Mouse (Mus musculus) liver, embryonic 13.5 days (tissue): ENCODE data around the gene Chd2. TPM values are rescaled to one million over a fixed set of nuclear protein-coding genes. Genes with fewer than 3 reads are reported as not detected.
"Not testable (repeated sequence)": the region's sequence is repeated elsewhere in the genome, so short reads cannot be mapped to it uniquely, and the experiment has no call there.

Experiments used
- ATAC-seq: fragments of 200-750 bp; cut with Nextera tagmentation; 2 replicates; pipeline ENCODE4 v1.8.0; 2017; ENCODE audit warnings: low read depth, mild to moderate bottlenecking, moderate number of reproducible peaks, moderate library complexity
- DNase-seq: peaks from one replicate; pipeline ENCODE4 v3.0.0; 2022
- H3K27ac ChIP-seq: fragments of 300-500 bp; sonication (generic); 2 replicates; pipeline ENCODE4 v1.5.1; 2015; ENCODE audit warnings: moderate library complexity, mild to moderate bottlenecking, inconsistent platforms
- H3K27me3 ChIP-seq: fragments of 300-500 bp; sonication (generic); 2 replicates; pipeline ENCODE4 v1.6.1; 2015; ENCODE audit warnings: mild to moderate bottlenecking, inconsistent platforms
- H3K36me3 ChIP-seq: fragments of 300-500 bp; sonication (generic); 2 replicates; pipeline ENCODE4 v1.6.1; 2015; ENCODE audit warnings: mild to moderate bottlenecking, inconsistent platforms
- H3K4me1 ChIP-seq: fragments of 300-500 bp; sonication (generic); replicated peaks from 2 replicates; pipeline ENCODE4 v1.6.1; 2015; ENCODE audit warnings: inconsistent platforms
- H3K4me2 ChIP-seq: fragments of 300-500 bp; sonication (generic); 2 replicates; pipeline ENCODE4 v1.6.1; 2015; ENCODE audit warnings: inconsistent platforms, mild to moderate bottlenecking, moderate library complexity
- H3K4me3 ChIP-seq: fragments of 300-500 bp; sonication (generic); replicated peaks from 2 replicates; pipeline ENCODE4 v1.5.1; 2015; ENCODE audit warnings: mild to moderate bottlenecking, inconsistent platforms
- H3K9ac ChIP-seq: fragments of 300-500 bp; sonication (generic); 2 replicates; pipeline ENCODE4 v1.6.1; 2015; ENCODE audit warnings: mild to moderate bottlenecking, inconsistent platforms
- H3K9me3 ChIP-seq: fragments of 300-500 bp; sonication (generic); replicated peaks from 2 replicates; pipeline ENCODE4 v1.6.1; 2016; ENCODE audit warnings: inconsistent platforms
- WGBS: fragments of 180-500 bp; shearing (Covaris S2); methylation state at CpG from one replicate; pipeline ENCODE4 v1.1.7; 2015; ENCODE audit not compliant: insufficient replicate concordance; 5-methylcytosine and 5-hydroxymethylcytosine counted together
- polyA plus RNA-seq: library from polyadenylated mRNA; unstranded; fragments of >200 nt; fragmentation: Nextera tagmentation; extraction: Ambion mirVana; gene quantifications from 2 replicates; pipeline ENCODE4 v1.2.1, GENCODE M21; 2015

The Chd2 gene
- polyA plus RNA-seq, 1 experiment from 2014 or later, result 18.8 TPM

DNA sequence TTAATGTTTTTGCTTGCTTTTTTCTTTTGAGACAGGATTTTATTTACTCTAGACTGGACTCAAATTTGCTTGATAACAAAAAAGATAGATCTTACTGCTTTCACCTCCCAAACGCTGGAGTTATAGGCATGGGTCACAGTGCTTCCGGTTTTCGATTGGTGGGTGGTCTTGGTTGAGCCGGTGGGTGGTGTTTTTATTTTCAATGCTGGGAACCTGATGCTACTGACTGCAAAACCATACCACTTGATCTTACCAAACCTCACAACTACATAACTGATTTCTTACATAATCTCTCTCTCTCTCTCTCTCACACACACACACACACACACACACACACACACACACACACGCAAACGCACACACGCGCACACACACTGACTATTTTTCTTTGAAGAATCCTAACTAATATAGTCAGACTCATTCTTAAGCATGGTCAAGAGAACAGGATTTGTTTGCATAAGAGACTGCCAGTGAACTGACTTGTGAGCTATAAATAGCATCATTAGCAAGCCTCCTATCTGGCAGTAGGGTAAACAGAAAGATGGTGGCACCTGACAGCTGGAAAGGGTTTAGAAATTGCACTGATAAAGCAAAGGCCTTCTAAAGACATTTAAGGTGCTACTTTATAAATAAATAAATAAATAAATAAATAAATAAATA, 37.6 kb upstream of the Chd2 start:
- WGBS, result 67% methylated on average over 8 of the region's 8 CpGs
- no peak for DNase-seq
- H3K27ac ChIP-seq, result no peak overlapping the region

DNA sequence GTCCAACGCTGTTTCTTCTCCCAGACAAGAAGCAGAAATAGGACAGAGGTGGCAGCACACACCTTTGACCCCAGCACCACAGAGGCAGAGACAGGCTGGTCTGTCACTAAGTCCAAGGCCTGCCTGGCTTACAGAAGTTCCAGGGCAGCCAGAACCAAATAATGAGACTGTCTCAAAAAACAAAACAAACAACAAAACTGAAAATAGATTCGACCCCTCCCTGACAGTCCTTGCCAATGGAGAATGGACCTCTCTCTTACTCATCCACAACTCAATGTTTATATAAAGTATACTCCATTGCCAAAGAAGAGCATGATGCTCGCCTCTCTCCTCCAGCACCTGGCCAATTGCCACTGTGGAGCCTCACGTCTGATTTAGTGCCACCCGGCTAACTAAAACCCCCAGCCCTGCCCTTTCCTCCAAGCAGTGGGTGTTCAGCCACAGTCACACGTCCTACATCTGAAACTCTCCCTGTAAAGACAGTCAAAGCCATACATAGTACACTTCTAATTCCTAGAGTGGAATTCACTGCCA, 36.3 kb upstream of the Chd2 start:
- no peaks in the 10 kb centered on the region for H3K9me3 ChIP-seq
- H3K4me1 ChIP-seq, result peaks cover 24% of the 10 kb centered on the region
- no peak overlapping the region for H3K9ac ChIP-seq
- WGBS, result 63% methylated on average over 6 of the region's 6 CpGs
- no peak for DNase-seq
- no peak overlapping the region for H3K4me2 ChIP-seq
- no peak overlapping the region for H3K4me3 ChIP-seq
- H3K27ac ChIP-seq, result 0 out of 2 replicates have a peak overlapping the region, but pooled peaks have one; percentile 4
- 0 out of 2 replicates have a peak, but pooled peaks cover 3% of the 10 kb centered on the region for H3K27me3 ChIP-seq
- ATAC-seq, result no peak
- H3K36me3 ChIP-seq, result no peaks in the 10 kb centered on the region

More for the DNA sequence above, 37.6 kb upstream of the Chd2 start:
- H3K27me3 ChIP-seq, result 0 out of 2 replicates have a peak, but pooled peaks cover 3% of the 10 kb centered on the region
- no peak overlapping the region for H3K4me2 ChIP-seq
- no peak overlapping the region for H3K4me3 ChIP-seq
- no peaks in the 10 kb centered on the region for H3K9me3 ChIP-seq
- peaks cover 32% of the 10 kb centered on the region for H3K4me1 ChIP-seq
- H3K9ac ChIP-seq, result no peak overlapping the region; the same call in 1 of the 2 replicates
- no peak for ATAC-seq
- no peaks in the 10 kb centered on the region for H3K36me3 ChIP-seq

DNA sequence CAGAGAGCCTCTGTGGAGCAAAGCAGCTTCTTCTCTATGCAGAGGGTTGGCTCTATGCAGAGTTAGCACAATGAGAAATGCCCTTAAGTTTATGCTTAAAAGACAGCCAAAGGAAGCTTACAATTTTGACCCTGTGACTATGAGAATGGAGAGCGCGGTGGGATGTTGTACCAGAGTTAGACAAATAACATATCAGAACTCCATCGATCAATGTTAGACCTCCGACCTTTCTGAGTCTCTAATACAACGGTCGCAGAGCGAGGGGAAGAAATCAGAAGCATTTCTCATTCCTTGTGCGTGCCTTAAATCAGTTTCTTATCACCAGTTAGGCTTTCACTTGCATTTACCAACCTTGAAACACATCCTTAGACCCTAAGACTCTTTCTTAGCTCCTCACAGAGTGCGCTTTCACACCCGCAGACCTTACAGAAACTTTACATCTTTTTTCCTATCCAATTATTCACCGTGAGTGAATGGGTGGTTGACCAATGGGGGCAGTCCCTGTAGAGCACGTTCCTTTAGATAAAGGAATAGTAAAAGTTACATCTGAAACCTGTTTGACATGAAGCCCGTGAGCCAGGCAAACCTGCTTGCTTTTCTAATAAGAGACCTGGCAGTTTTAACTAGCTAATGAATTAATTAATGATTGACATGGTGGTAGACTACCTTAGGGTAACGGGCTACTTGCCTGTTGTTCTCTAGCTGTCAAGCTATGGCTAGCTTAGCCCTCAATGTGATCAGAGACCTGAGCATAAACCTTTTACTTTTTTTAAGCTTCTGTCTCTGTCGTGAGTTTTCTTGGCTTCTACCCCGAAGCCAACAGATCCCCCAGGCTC, 34.7 kb upstream of the Chd2 start:
- Histone ChIP-seq H3K27ac (no peak overlapping the region), H3K27me3 (0 out of 2 replicates have a peak, but pooled peaks cover 3% of the 10 kb centered on the region), H3K4me2 (no peak overlapping the region), H3K4me3 (no peak overlapping the region), H3K9me3 (no peaks in the 10 kb centered on the region), H3K9ac (no peak overlapping the region), H3K36me3 (no peaks in the 10 kb centered on the region), H3K4me1 (peaks cover 26% of the 10 kb centered on the region)
- 53% methylated on average over 16 of the region's 16 CpGs for WGBS
- ATAC-seq (no peak), DNase-seq (no peak)

DNA sequence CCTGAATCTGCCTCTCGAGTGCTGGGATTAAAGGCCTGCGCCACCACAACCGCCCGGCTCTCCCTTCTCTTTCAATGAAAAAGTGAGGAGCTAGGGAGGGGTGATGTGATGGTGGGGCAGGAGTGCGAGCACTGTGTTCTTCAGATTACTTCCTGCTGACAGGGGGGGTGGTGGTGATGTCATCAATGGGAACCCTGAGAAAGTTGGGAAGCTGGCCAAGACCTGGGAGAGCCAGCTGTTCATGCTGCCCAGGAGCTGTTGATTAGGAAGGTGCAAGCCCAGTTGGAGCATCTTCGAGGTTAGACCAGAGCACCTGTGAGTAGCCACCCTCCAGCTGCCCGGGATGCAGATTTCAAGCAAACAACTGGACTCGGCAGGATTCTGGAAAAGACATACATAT, 33.6 kb upstream of the Chd2 start:
- Histone ChIP-seq H3K4me2 (no peak overlapping the region), H3K36me3 (no peaks in the 10 kb centered on the region), H3K27ac (no peak overlapping the region), H3K4me3 (no peak overlapping the region), H3K9ac (no peak overlapping the region), H3K27me3 (0 out of 2 replicates have a peak, but pooled peaks cover 3% of the 10 kb centered on the region), H3K9me3 (no peaks in the 10 kb centered on the region), H3K4me1 (peaks cover 24% of the 10 kb centered on the region)
- 63% methylated on average over 8 of the region's 8 CpGs for WGBS
- ATAC-seq, result no peak
- no peak for DNase-seq

DNA sequence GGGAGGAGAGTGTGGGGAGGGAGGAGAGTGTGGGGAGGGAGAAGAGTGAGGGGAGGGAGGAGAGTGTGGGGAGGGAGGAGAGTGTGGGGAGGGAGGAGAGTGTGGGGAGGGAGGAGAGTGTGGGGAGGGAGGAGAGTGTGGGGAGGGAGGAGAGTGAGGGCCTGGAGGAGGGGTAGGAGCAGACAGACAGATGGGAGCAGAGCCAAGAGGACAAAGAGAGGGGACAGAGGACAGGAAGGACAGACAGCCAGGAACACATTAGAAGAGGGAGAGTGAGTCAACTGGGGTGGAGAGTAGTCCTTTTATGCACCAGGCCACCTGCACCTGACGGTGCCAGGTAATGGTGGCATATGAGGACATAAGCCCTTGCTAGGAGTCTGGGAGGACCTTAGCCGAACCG, 33.0 kb upstream of the Chd2 start:
- not testable (repeated sequence) for H3K27me3 ChIP-seq, H3K4me2 ChIP-seq, H3K4me3 ChIP-seq, ATAC-seq, H3K36me3 ChIP-seq, H3K9ac ChIP-seq, H3K9me3 ChIP-seq, DNase-seq, H3K27ac ChIP-seq
- 77% methylated on average over 3 of the region's 3 CpGs for WGBS
- peaks cover 24% of the 10 kb centered on the region for H3K4me1 ChIP-seq

DNA sequence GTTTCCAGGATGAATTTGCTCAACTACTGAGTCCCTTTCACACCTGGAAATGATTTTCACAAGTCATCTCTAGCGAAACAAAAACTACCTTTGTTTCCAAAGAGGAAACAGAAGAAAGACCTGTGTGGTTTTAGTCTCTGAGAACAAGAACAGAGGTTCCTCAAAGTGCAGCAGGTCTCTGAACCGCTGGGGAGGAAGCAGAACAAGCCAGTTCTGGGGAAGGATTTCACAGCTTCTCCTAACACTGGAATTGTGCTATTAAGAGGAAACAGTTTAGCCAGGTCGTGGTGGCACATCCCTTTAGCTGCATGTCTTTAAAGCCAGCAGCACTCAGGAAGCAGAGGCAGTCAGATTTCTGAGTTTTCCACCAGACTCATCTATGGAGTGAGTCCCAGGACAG, 30.9 kb upstream of the Chd2 start:
- Histone ChIP-seq H3K27ac (no peak overlapping the region), H3K9me3 (no peaks in the 10 kb centered on the region), H3K4me1 (peaks cover 13% of the 10 kb centered on the region), H3K9ac (no peak overlapping the region), H3K27me3 (0 out of 2 replicates have a peak, but pooled peaks cover 3% of the 10 kb centered on the region), H3K4me2 (no peak overlapping the region), H3K36me3 (no peaks in the 10 kb centered on the region), H3K4me3 (no peak overlapping the region)
- ATAC-seq, result no peak
- 18% methylated on average over 3 of the region's 3 CpGs for WGBS
- no peak for DNase-seq

DNA sequence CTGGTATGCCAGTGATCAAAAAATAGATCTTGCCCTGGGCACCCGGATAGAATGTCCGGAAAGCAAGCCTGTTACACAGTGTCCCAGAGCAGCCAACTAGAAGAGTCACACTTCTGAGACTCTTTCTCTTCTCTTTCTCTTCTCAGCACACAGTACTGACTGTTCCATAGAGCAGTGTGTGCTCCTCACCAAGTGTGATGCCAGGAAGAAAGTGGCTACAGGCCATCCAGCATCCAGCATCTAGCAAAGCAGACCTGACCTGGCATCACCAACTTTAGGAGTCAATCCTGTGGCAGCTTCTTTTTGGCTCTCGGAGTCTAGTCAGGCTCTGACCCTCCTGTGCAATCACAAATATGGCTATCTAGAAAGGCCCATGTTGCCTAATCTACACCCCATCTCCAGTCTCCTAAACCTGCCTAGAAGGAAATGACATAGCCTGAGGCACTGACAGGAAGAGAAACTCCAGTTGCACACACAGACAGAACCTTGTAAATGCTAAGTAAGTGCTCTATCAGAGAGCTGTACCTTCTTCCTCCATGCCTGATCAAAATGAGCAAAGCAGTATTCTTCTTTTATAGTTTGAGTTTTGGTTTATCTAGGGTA, 27.3 kb upstream of the Chd2 start:
- Histone ChIP-seq H3K9ac (no peak overlapping the region), H3K27me3 (no peaks in the 10 kb centered on the region), H3K9me3 (no peaks in the 10 kb centered on the region), H3K4me1 (peaks cover 9% of the 10 kb centered on the region), H3K4me3 (no peak overlapping the region), H3K36me3 (no peaks in the 10 kb centered on the region), H3K4me2 (no peak overlapping the region), H3K27ac (no peak overlapping the region)
- ATAC-seq (no peak), DNase-seq (no peak)
- WGBS, result 69% methylated on average over 3 of the region's 3 CpGs

DNA sequence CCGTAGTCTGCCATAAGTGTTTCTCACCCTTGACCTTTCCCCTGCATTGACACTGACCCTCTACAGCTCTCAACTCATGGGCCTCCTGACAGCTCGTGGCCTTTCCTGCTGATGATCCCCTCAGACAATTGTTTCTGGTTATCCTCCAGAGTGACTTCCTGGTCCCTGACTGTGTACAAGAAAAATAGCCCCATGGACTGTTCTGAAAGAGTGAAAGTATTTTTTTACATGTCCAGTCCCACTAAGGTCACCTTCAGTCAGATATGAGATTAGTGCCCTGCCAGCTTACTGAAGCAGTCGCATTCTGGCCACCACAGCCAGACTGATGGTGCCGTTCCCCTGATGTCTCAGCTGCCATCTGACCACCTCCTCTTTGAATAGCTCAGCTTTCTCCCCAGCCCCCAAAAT, 26.1 kb upstream of the Chd2 start:
- ATAC-seq, result no peak
- no peak for DNase-seq
- no peak overlapping the region for H3K27ac ChIP-seq
- no peaks in the 10 kb centered on the region for H3K9me3 ChIP-seq
- H3K36me3 ChIP-seq, result no peaks in the 10 kb centered on the region
- no peaks in the 10 kb centered on the region for H3K27me3 ChIP-seq
- WGBS, result 59% methylated on average over 4 of the region's 4 CpGs
- H3K4me3 ChIP-seq, result no peak overlapping the region
- H3K9ac ChIP-seq, result no peak overlapping the region
- no peak overlapping the region for H3K4me2 ChIP-seq
- H3K4me1 ChIP-seq, result peaks cover 7% of the 10 kb centered on the region

DNA sequence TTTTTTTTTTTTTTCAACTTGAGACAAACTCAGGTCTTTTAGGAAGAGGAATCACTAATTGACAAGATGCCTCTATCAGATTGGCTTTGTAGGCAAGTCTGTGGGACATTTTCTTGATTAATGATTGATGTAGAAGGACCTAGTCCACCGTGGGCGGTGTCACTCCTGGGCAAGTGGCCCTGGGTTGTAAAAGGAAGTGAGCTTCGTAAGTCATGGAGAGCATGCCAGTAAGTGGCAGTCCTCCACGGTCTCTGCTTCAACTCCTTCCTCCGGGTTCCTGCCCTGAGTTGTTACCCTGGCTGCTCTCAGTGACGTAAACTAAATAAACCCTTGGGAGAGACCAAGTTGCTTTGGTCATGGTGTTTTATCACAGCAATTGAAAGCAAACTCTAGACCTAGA, 22.5 kb upstream of the Chd2 start:
- Histone ChIP-seq H3K36me3 (no peaks in the 10 kb centered on the region), H3K4me3 (no peak overlapping the region), H3K4me2 (no peak overlapping the region), H3K9me3 (no peaks in the 10 kb centered on the region), H3K27me3 (no peaks in the 10 kb centered on the region), H3K4me1 (peaks cover 33% of the 10 kb centered on the region), H3K27ac (no peak overlapping the region), H3K9ac (no peak overlapping the region)
- WGBS, result 75% methylated on average over 6 of the region's 6 CpGs
- no peak for ATAC-seq
- no peak for DNase-seq

DNA sequence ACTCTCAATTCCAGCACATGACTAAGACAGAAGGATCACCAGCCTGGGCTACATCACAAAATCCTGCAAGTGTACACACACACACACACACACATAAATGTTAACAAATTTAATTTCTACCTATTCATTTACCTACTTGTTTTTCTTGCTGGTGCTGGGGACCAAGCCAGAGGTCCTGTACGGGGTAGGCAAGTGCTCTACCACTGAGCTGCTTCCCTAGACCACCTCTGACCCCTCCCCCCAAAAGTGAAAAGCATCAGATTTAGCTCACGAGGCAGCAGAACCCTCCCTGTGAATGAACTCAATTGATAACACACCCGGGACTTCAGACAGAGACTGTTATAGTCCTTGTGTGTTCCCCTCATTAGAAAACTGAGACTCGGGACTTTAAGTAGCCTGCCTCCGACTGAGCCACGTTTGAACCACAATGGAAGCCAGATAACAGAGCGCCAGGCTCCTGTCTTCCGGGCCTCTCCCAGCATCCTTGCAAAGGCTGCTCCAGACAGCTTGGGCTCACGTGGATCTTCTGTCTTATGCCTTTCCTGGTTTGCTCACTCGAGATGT, 19.9 kb upstream of the Chd2 start:
- Histone ChIP-seq H3K4me2 (no peak overlapping the region), H3K27ac (no peak overlapping the region), H3K9ac (peak overlapping the region; percentile 27), H3K4me1 (peaks cover 27% of the 10 kb centered on the region), H3K9me3 (no peaks in the 10 kb centered on the region), H3K27me3 (no peaks in the 10 kb centered on the region), H3K36me3 (no peaks in the 10 kb centered on the region), H3K4me3 (no peak overlapping the region)
- no peak for DNase-seq
- WGBS, result 25% methylated on average over 10 of the region's 10 CpGs
- ATAC-seq, result no peak

DNA sequence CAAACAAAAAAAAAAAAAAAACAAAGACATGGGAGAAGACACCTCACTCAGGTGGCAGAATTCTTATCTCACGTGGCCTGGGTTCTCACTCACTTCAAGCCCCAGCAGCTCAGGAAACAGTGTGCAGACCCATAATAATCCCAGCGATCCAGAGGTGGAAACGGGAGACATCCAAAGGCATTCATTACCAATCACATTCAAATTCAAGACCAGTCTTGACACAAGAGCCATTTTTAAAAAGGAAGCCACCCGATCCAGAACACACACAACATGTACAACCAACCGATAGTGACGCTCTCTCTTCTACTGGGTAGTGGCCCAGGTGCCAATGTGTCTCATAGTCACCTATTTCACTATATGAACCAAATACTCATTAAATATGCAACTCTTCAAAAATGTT, 19.2 kb upstream of the Chd2 start:
- H3K9me3 ChIP-seq, result no peaks in the 10 kb centered on the region
- ATAC-seq (no peak), DNase-seq (no peak)
- H3K27me3 ChIP-seq, result no peaks in the 10 kb centered on the region
- no peak overlapping the region for H3K4me2 ChIP-seq
- no peak overlapping the region for H3K9ac ChIP-seq
- no peaks in the 10 kb centered on the region for H3K36me3 ChIP-seq
- H3K27ac ChIP-seq, result no peak overlapping the region; the same call in 1 of the 2 replicates
- peaks cover 27% of the 10 kb centered on the region for H3K4me1 ChIP-seq
- WGBS, result 81% methylated on average over 6 of the region's 6 CpGs
- no peak overlapping the region for H3K4me3 ChIP-seq
